Mouse (Mus musculus): ENCODE measurements around the gene Slc25a21.
"Not testable (repeated sequence)": the region's sequence is repeated elsewhere in the genome, so short reads cannot be mapped to it uniquely, and the experiment has no call there.

- TF ChIP-seq CTCF (IDR thresholded peaks at IDR 0.05; ENCODE audit: extremely low read depth, insufficient read length, insufficient replicate concordance, low read depth, low read length); POLR2A (IDR thresholded peaks at IDR 0.05; ENCODE audit: low read depth, low read length): not testable (repeated sequence)
Measured at GRCm38 (mm10) chr12:57212463-57212862, 15.2 kb upstream of the Slc25a21 start.
